Mouse (Mus musculus) hindbrain, embryonic 14.5 days (tissue): Measurements from ENCODE around the gene Car12. TPM values are rescaled to one million over a fixed set of nuclear protein-coding genes. Genes with fewer than 3 reads are reported as not detected.

Experiments
- ATAC-seq: fragments of 200-750 bp; cut with Nextera tagmentation; 2 replicates; pipeline ENCODE4 v1.8.0; 2017; ENCODE audit warnings: moderate number of reproducible peaks, mild to moderate bottlenecking, moderate TSS enrichment, moderate library complexity; ENCODE audit not compliant: low FRiP score
- DNase-seq: peaks from one replicate; pipeline ENCODE4 v3.0.0-alpha.2; 2015; ENCODE audit warnings: low spot score
- H3K27ac ChIP-seq: fragments of 300-500 bp; sonication (generic); 2 replicates; pipeline ENCODE4 v1.5.1; 2014; ENCODE audit warnings: mild to moderate bottlenecking, moderate library complexity
- H3K27me3 ChIP-seq: fragments of 300-500 bp; sonication (generic); 2 replicates; pipeline ENCODE4 v1.6.1; 2014; ENCODE audit warnings: mild to moderate bottlenecking, low read length, mixed read lengths; ENCODE audit not compliant: control insufficient read depth, insufficient read depth
- H3K36me3 ChIP-seq: fragments of 300-500 bp; sonication (generic); replicated peaks from 2 replicates; pipeline ENCODE4 v1.6.1; 2014; ENCODE audit not compliant: control insufficient read depth, insufficient read depth
- H3K4me1 ChIP-seq: fragments of 300-500 bp; sonication (generic); replicated peaks from 2 replicates; pipeline ENCODE4 v1.6.1; 2014; ENCODE audit warnings: antibody characterized with exemption, low read length, mixed read lengths; ENCODE audit not compliant: control insufficient read depth, insufficient read depth
- H3K4me2 ChIP-seq: fragments of 300-500 bp; sonication (generic); replicated peaks from 2 replicates; pipeline ENCODE4 v1.6.1; 2014; ENCODE audit warnings: mild to moderate bottlenecking, moderate library complexity
- H3K4me3 ChIP-seq: fragments of 300-500 bp; sonication (generic); replicated peaks from 2 replicates; pipeline ENCODE4 v1.5.1; 2014; ENCODE audit warnings: mild to moderate bottlenecking, low read length
- H3K9ac ChIP-seq: fragments of 300-500 bp; sonication (generic); 2 replicates; pipeline ENCODE4 v1.6.1; 2014
- H3K9me3 ChIP-seq: fragments of 300-500 bp; sonication (generic); 2 replicates; pipeline ENCODE4 v1.6.1; 2016; ENCODE audit warnings: low read length; ENCODE audit not compliant: control insufficient read depth
- WGBS: fragments of 180-500 bp; shearing (Covaris S2); extraction: QIAGEN DNeasy Blood & Tissue Kit; methylation state at CpG from one replicate; pipeline ENCODE4 v1.1.7; 2014; 5-methylcytosine and 5-hydroxymethylcytosine counted together
- polyA plus RNA-seq: library from polyadenylated mRNA; unstranded; fragments of >200 nt; fragmentation: Nextera tagmentation; extraction: Ambion mirVana; gene quantifications from 2 replicates; pipeline ENCODE4 v1.2.1, GENCODE M21; 2014

The Car12 gene
- polyA plus RNA-seq, 1 experiment from 2014 or later, result 6.5 TPM

DNA sequence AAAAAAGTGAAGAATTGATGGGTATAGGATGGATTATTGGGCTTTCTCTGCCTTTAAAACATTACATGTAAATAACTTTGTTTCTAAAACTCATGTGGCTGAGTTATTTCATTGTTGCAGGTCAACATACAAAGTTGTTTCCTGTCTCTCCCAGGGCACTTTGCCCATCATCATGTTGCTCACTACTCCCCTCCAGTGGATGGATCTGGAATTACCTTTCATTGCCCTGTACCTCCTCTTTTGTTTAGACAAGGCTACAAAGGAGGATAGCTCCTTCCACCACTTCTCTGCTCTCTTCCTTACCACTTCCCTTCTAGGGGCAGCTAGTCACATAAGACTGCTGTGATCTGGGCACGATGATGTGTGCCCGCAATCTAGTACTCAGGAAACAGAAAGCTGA lies 7.7 kb upstream of the Car12 start:
- Histone ChIP-seq H3K4me3 (no peak overlapping the region), H3K27me3 (no peaks in the 10 kb centered on the region), H3K36me3 (no peaks in the 10 kb centered on the region), H3K4me2 (no peak overlapping the region), H3K27ac (no peak overlapping the region), H3K9me3 (no peaks in the 10 kb centered on the region), H3K9ac (no peak overlapping the region), H3K4me1 (peaks cover 6% of the 10 kb centered on the region; the same call in 1 of the 2 replicates)
- 64% methylated on average over 2 of the region's 2 CpGs for WGBS
- DNase-seq (peak; percentile 71), ATAC-seq (no peak)

DNA sequence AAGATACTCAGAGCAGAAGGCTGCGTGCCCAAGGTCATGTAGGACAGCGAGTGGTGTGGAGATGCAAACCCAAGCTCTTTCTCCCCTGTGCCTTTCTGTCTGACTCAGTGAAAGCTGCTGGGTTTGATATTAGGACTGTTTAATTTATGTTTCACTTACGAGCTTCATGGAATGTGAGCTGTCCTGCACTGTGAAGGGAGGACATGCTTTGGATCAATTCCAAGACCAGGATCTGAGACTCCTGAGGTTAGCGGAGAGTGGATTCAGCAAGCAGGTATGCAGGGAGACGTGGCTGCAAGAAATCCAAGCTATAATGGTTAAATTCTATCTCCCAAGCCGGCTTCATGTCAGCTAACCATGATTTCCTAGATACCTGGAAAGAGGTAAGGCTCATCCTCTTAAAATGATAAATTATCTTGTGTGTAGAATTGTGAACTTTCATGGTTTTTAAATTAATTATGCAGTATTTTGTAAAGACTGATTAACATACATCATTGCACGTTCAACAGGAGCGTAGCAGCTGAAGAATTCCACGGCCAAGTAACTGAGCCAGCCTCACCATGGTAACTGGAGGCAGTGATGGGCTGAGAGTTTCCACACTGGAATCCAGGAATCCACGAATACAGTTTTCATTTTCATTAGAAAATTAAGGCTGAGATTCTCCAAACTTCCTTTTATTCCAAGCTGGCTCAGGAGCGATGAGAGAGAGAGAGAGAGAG lies 5.3 kb upstream of the Car12 start:
- Histone ChIP-seq H3K27ac (no peak overlapping the region), H3K4me3 (no peak overlapping the region), H3K9ac (no peak overlapping the region), H3K4me1 (peaks cover 7% of the 10 kb centered on the region; the same call in 1 of the 2 replicates), H3K36me3 (no peaks in the 10 kb centered on the region), H3K4me2 (no peak overlapping the region), H3K27me3 (0 out of 2 replicates have a peak, but pooled peaks cover 7% of the 10 kb centered on the region), H3K9me3 (no peaks in the 10 kb centered on the region)
- no peak for ATAC-seq
- DNase-seq, result peak; percentile 50
- 35% methylated on average over 11 of the region's 11 CpGs for WGBS

DNA sequence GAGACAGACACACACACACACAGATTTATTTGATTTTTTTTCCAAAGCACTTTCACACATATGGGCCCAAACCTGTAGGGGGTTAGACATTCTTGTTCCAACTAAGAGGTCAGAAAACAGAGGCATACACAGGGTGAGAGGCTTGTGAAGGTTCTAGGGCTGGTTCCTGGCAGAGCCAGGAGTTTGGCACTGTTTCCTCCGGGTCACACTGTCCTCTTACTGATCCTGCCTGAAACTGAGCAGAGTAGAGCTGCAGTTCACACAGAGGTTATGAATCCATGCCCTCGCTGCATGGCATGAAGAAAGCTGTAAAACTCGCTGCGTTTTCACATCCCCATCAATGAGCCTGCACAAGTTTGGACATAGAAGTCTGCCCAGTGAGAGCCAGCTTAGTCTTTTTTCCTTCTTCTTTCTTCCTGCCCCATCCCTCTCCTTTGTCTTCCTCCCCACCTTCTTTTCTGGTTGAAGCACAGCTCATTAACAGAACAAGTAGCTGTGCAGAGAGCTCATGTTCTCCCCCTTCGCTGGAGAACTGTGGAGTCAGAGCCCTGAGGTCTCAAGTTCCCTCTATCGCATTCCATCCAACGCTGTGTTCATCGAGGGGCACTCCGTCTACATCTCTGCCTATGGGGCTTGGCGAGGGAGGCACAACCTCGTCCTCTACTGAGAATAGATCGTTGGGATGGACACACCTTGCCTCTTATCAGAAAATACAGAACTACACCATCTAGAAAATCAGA lies 4.5 kb upstream of the Car12 start:
- ATAC-seq, result no peak
- Histone ChIP-seq H3K4me1 (peaks cover 14% of the 10 kb centered on the region), H3K4me2 (no peak overlapping the region), H3K4me3 (no peak overlapping the region), H3K9ac (no peak overlapping the region), H3K27me3 (0 out of 2 replicates have a peak, but pooled peaks cover 7% of the 10 kb centered on the region), H3K27ac (no peak overlapping the region), H3K36me3 (no peaks in the 10 kb centered on the region), H3K9me3 (no peaks in the 10 kb centered on the region)
- 52% methylated on average over 12 of the region's 12 CpGs for WGBS
- no peak for DNase-seq

DNA sequence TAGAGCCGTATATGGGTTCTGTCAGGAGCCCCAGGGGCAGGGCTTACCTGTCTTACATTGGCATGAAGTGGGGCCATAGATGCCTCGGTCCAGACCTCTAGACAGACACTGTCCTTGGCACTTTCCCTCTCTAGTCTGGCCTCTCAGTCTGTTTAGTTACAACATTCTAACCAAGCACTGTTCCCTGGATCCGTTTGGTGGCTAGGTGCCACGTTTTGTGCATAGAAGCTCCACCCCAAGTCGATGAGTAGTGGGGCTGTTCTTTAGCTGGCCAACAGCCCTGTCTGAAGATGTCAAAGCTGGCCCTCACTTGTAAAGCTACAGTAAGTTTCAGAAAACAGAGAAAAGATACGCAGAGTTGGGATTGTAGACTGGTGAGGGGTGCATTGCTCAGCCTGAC lies 2.9 kb upstream of the Car12 start:
- ATAC-seq (no peak), DNase-seq (no peak)
- Histone ChIP-seq H3K4me1 (peaks cover 19% of the 10 kb centered on the region), H3K4me3 (no peak overlapping the region), H3K9ac (no peak overlapping the region), H3K27me3 (peaks cover 16% of the 10 kb centered on the region), H3K4me2 (no peak overlapping the region), H3K36me3 (no peaks in the 10 kb centered on the region), H3K27ac (no peak overlapping the region), H3K9me3 (no peaks in the 10 kb centered on the region)
- 85% methylated on average over 6 of the region's 6 CpGs for WGBS

DNA sequence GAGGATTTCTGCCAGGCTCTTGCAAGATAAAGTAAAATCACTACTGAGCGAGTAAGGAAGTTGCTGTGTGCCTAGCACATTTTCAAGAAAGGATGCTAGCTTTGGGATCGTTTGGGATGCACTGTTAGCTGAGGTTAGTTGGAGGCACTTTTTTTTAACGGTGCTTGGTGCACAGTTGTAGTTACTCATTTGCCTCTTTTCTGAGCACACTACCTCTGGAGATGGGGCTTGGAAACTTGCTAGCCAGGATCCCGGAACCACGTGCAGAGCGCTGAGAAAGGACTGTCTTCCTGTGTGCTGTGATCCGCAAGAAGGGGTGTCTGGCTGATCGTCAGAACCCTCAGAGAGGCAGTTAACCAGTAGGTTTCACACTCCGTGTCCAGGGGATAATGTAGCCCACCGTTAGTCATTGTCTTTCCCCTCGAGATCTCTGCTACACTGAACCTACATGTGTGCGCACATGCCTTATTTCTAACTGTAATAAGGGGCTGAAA lies 583 bp downstream of the Car12 start:
- DNase-seq, result no peak
- ATAC-seq, result no peak
- H3K9ac ChIP-seq, result no peak overlapping the region

DNA sequence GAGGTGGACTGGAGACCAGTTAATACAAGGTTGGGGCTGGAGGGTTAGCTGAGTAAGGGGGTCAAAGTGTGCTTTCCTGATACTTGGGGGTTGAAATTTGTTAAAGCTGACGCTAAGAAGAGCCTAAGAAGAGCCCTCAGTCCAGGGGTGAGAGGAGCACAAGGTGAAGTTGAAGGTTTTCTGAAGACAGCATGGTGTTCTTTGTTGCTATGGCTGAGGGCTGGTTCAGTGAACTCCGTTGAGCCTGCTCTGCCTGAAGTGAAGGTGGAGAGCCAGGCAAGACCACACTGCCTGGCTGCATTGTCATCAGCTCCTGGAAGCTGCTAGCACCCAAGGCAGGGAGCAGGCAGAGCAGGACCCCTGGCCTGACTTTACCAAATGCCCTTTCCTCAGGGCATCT lies 1.9 kb downstream of the Car12 start:
- ATAC-seq, result no peak
- Histone ChIP-seq H3K4me3 (no peak overlapping the region), H3K36me3 (no peaks in the 10 kb centered on the region), H3K4me1 (peaks cover 13% of the 10 kb centered on the region), H3K4me2 (no peak overlapping the region), H3K9ac (no peak overlapping the region), H3K27me3 (peaks cover 16% of the 10 kb centered on the region), H3K9me3 (no peaks in the 10 kb centered on the region), H3K27ac (no peak overlapping the region)
- WGBS, result 75% methylated on average over 2 of the region's 2 CpGs
- DNase-seq, result no peak

More for the DNA sequence above, 583 bp downstream of the Car12 start:
- peak overlapping the region; percentile 27 for H3K4me3 ChIP-seq
- no peaks in the 10 kb centered on the region for H3K36me3 ChIP-seq
- H3K9me3 ChIP-seq, result no peaks in the 10 kb centered on the region
- H3K4me1 ChIP-seq, result peaks cover 13% of the 10 kb centered on the region
- H3K4me2 ChIP-seq, result peak overlapping the region; percentile 73
- H3K27me3 ChIP-seq, result peaks cover 16% of the 10 kb centered on the region
- WGBS, result 14% methylated on average over 12 of the region's 12 CpGs
- no peak overlapping the region for H3K27ac ChIP-seq

DNA sequence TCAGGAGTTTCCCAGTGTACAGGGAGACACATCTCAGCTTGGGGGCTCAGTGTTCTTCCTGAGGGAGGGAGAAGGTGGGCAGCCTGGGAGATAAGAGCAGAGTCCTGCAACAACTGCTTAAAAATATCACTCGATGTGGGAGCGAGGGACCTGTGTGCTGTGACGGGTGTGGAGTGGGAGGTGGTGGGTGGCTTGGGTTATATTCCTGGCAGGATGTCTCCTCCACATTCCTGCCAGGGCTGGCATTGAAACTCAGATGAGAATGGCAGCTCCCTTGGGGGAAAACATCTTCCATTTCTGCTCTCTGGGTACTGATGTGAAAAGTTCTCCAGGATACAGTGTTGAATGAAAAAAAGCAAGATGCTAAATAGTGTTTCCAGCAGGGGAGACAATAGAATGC lies 3.0 kb downstream of the Car12 start:
- no peak overlapping the region for H3K4me2 ChIP-seq
- H3K27ac ChIP-seq, result no peak overlapping the region
- DNase-seq (no peak), ATAC-seq (no peak)
- H3K9ac ChIP-seq, result no peak overlapping the region
- H3K9me3 ChIP-seq, result no peaks in the 10 kb centered on the region
- H3K36me3 ChIP-seq, result no peaks in the 10 kb centered on the region
- H3K4me3 ChIP-seq, result no peak overlapping the region
- peaks cover 16% of the 10 kb centered on the region for H3K27me3 ChIP-seq
- 93% methylated on average over 3 of the region's 3 CpGs for WGBS
- peaks cover 13% of the 10 kb centered on the region for H3K4me1 ChIP-seq

DNA sequence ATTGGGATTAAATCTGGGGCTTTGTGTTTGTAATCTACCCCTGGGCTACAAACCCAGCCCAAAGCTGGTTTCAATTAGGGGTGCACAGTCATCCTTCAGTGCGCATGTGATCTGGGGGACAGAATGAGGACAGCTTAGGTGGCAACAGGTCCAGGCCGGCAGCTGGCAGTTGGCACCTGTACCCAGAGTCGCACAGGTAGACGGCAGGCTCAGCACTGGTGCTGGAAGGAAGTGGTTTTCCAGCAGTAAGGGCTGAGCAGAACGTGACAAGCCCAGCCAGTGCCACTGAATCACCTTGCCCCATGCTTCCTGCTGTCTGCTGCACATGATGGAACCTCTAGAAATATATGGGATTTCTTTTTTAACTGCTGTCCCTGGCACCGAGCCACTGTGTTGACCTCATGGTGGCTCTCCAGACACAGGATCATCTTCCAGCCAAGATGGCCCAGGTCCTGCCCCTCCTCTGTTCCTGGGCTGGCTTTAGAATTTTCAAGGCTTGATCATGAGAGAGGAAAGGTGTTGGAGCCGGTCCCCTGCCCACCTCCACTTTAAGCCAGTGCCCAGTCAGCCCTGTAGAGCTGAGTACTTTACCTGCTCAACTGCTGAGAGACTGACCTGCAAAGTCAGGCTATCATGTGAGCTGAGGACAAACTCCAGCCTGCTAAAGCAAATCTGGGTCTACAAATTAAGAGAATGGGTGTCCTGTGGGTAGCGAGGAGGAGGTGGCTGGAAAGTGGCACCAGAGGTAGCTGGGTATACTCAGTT lies 7.4 kb downstream of the Car12 start:
- H3K4me2 ChIP-seq, result no peak overlapping the region
- no peaks in the 10 kb centered on the region for H3K36me3 ChIP-seq
- DNase-seq, result no peak
- H3K9ac ChIP-seq, result no peak overlapping the region
- no peak overlapping the region for H3K4me3 ChIP-seq
- H3K27me3 ChIP-seq, result no peaks in the 10 kb centered on the region
- WGBS, result 97% methylated on average over 8 of the region's 8 CpGs
- no peak overlapping the region for H3K27ac ChIP-seq
- no peak for ATAC-seq
- H3K4me1 ChIP-seq, result 0 out of 2 replicates have a peak, but pooled peaks cover 8% of the 10 kb centered on the region
- no peaks in the 10 kb centered on the region for H3K9me3 ChIP-seq
